Mouse (Mus musculus) erythroblast, embryonic 14.5 days (primary cell): ENCODE data around the gene Krt31.

Experiments
- GATA1 ChIP-seq: IDR thresholded peaks from 2 replicates; pipeline ENCODE4 v1.6.1; 2012; ENCODE audit warnings: low read length, inconsistent platforms, mixed read lengths
- TAL1 ChIP-seq: IDR thresholded peaks from 3 replicates; pipeline ENCODE4 v1.6.1; 2012; ENCODE audit warnings: low read length, inconsistent platforms, mixed read lengths

GRCm38 (mm10) chr11:100013691-100014171 is 36.6 kb downstream of the Krt31 start:
- TF ChIP-seq GATA1 (no peak), TAL1 (no peak)
